Mouse (Mus musculus) limb, embryonic 12.5 days (tissue): ENCODE measurements around the gene Cela2a. TPM values are rescaled to one million over a fixed set of nuclear protein-coding genes. Genes with fewer than 3 reads are reported as not detected.

Source experiments
- ATAC-seq: fragments of 200-750 bp; cut with Nextera tagmentation; 2 replicates; pipeline ENCODE4 v1.8.0; 2017; ENCODE audit warnings: low read depth, moderate TSS enrichment; ENCODE audit not compliant: insufficient number of reproducible peaks, insufficient read depth, low FRiP score, low TSS enrichment
- H3K27ac ChIP-seq: fragments of 300-500 bp; sonication (generic); 2 replicates; pipeline ENCODE4 v1.5.1; 2016; ENCODE audit warnings: mild to moderate bottlenecking, moderate library complexity
- H3K27me3 ChIP-seq: fragments of 300-500 bp; sonication (generic); 2 replicates; pipeline ENCODE4 v1.6.1; 2016; ENCODE audit warnings: mild to moderate bottlenecking, moderate library complexity
- H3K36me3 ChIP-seq: fragments of 300-500 bp; sonication (generic); 2 replicates; pipeline ENCODE4 v1.6.1; 2016; ENCODE audit warnings: mild to moderate bottlenecking, moderate library complexity
- H3K4me1 ChIP-seq: fragments of 300-500 bp; sonication (generic); replicated peaks from 2 replicates; pipeline ENCODE4 v1.6.1; 2016
- H3K4me2 ChIP-seq: fragments of 300-500 bp; sonication (generic); 2 replicates; pipeline ENCODE4 v1.6.1; 2016; ENCODE audit warnings: mild to moderate bottlenecking, moderate library complexity
- H3K4me3 ChIP-seq: fragments of 300-500 bp; sonication (generic); replicated peaks from 2 replicates; pipeline ENCODE4 v1.5.1; 2016; ENCODE audit warnings: mild to moderate bottlenecking
- H3K9ac ChIP-seq: fragments of 300-500 bp; sonication (generic); replicated peaks from 2 replicates; pipeline ENCODE4 v1.6.1; 2016; ENCODE audit warnings: mild to moderate bottlenecking, moderate library complexity
- H3K9me3 ChIP-seq: fragments of 300-500 bp; sonication (generic); 2 replicates; pipeline ENCODE4 v1.6.1; 2016; ENCODE audit warnings: mild to moderate bottlenecking, moderate library complexity
- WGBS: fragments of 180-500 bp; shearing (Covaris S2); methylation state at CpG from one replicate; pipeline ENCODE4 v1.1.7; 2016; 5-methylcytosine and 5-hydroxymethylcytosine counted together
- polyA plus RNA-seq: library from polyadenylated mRNA; unstranded; fragments of >200 nt; fragmentation: Nextera tagmentation; extraction: Ambion mirVana; gene quantifications from 2 replicates; pipeline ENCODE4 v1.2.1, GENCODE M21; 2016

Cela2a gene
- polyA plus RNA-seq, 1 experiment from 2014 or later, result not detected

DNA sequence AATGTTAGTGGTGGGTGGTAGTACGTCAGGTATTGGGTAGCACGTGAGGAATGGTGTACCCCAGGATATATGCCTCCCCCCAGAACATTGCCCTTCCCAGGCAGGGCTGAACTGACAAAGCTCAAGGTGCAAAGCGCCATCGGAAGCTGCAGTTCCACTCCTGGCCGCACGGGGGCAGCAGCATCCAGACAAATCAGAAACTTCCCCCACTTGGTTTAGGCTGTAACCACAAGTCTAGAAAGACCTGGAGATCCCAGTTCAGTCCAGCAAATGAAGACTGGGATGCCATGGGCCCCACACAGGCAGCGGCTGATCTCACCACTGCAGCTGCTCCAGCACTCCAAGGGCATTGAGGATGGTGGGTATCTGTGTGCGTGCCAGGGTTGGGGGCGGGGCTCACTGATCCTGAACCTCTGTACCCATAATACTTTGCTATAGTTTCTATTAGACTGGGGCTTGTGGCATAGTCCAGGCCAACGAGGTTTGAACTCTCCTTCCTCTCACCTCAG, 31.5 kb upstream of the Cela2a start:
- peak; percentile 73 for ATAC-seq
- Histone ChIP-seq H3K27ac (no peak overlapping the region), H3K4me1 (no peaks in the 10 kb centered on the region), H3K36me3 (peaks cover 16% of the 10 kb centered on the region), H3K9ac (peak overlapping the region; percentile 44; the same call in 1 of the 2 replicates), H3K4me3 (no peak overlapping the region), H3K9me3 (no peaks in the 10 kb centered on the region), H3K4me2 (no peak overlapping the region), H3K27me3 (no peaks in the 10 kb centered on the region)
- WGBS, result 20% methylated on average over 10 of the region's 10 CpGs

DNA sequence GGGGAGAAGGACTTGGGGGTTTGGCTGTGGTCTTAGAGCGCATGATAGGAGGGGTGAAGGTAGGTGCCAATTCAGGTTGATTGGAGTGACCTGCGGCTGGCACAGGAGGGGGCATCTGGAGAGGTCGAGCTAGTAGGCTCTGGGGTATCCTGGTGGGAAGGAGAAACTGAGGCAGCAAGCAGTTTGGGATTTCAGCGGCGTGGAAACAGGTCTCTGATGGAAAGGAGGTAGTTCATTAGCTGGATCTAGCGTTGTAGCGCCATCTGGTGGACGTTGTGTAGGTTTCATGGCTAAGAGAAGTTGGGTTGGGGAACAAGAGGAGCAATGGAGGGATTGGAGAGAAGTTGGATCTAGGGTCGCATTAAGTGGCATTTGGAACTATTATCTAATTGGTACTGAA, 27.5 kb upstream of the Cela2a start:
- Histone ChIP-seq H3K4me1 (no peaks in the 10 kb centered on the region), H3K9me3 (no peaks in the 10 kb centered on the region), H3K4me3 (no peak overlapping the region), H3K27ac (no peak overlapping the region), H3K36me3 (no peaks in the 10 kb centered on the region), H3K27me3 (no peaks in the 10 kb centered on the region), H3K9ac (no peak overlapping the region), H3K4me2 (no peak overlapping the region)
- ATAC-seq, result no peak
- 78% methylated on average over 9 of the region's 9 CpGs for WGBS

GRCm38 (mm10) chr4:141845999-141846398, 20.0 kb upstream of the Cela2a start, which contains the start of gene Ctrc:
Gene Ctrc, minus strand, starts transcription at chr4:141846359.
- no peak within 1 kb of the TSS for H3K4me2 ChIP-seq
- H3K9ac ChIP-seq, result no peak within 1 kb of the TSS
- H3K4me1 ChIP-seq, result no peaks in the 10 kb centered on the region
- H3K4me3 ChIP-seq, result no peak within 1 kb of the TSS
- H3K27ac ChIP-seq, result no peak within 1 kb of the TSS
- H3K36me3 ChIP-seq, result no peaks in the 10 kb centered on the region
- H3K27me3 ChIP-seq, result no peaks in the 10 kb centered on the region
- H3K9me3 ChIP-seq, result no peaks in the 10 kb centered on the region
- ATAC-seq, result no peak
- WGBS, result 72% methylated on average over 6 of the region's 6 CpGs

- no peak for ATAC-seq
- Histone ChIP-seq H3K27me3 (no peaks in the 10 kb centered on the region), H3K4me3 (no peak overlapping the region), H3K4me2 (no peak overlapping the region), H3K9ac (no peak overlapping the region), H3K36me3 (no peaks in the 10 kb centered on the region), H3K27ac (no peak overlapping the region), H3K4me1 (no peaks in the 10 kb centered on the region), H3K9me3 (no peaks in the 10 kb centered on the region)
- 69% methylated on average over 5 of the region's 5 CpGs for WGBS
Measured at GRCm38 (mm10) chr4:141834536-141835095, 8.7 kb upstream of the Cela2a start.

DNA sequence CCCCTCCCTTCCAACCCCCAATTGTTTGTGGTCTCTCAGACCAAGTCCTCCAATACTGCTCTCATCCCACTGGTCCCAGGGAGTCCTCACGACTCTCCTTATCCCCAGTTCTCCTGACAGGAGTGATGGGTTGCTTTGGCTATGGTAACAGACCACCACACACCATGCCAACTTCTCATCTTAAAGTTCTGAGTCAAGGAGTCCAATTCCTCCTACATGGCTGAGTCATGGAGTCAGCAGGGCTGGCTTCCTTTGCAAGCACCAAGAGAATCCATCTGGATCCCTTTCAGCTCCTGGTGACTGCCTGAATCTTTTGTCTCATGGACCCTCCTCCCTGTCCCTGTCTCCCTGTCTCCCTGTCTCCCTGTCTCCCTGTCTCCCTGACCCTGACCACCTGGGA, 8.0 kb upstream of the Cela2a start:
- Histone ChIP-seq H3K4me2 (no peak overlapping the region), H3K36me3 (no peaks in the 10 kb centered on the region), H3K27me3 (no peaks in the 10 kb centered on the region), H3K4me1 (no peaks in the 10 kb centered on the region), H3K27ac (no peak overlapping the region), H3K9me3 (no peaks in the 10 kb centered on the region), H3K9ac (no peak overlapping the region), H3K4me3 (no peak overlapping the region)
- 38% methylated on average over 1 of the region's 1 CpGs for WGBS
- no peak for ATAC-seq

GRCm38 (mm10) chr4:141831361-141831760, 5.4 kb upstream of the Cela2a start:
- Histone ChIP-seq H3K27ac (no peak overlapping the region), H3K4me2 (no peak overlapping the region), H3K9ac (no peak overlapping the region), H3K27me3 (no peaks in the 10 kb centered on the region), H3K4me3 (no peak overlapping the region), H3K36me3 (no peaks in the 10 kb centered on the region), H3K4me1 (no peaks in the 10 kb centered on the region), H3K9me3 (no peaks in the 10 kb centered on the region)
- ATAC-seq, result no peak
- 82% methylated on average over 7 of the region's 7 CpGs for WGBS

GRCm38 (mm10) chr4:141830381-141830780, 4.4 kb upstream of the Cela2a start:
- Histone ChIP-seq H3K9ac (no peak overlapping the region), H3K36me3 (no peaks in the 10 kb centered on the region), H3K4me1 (no peaks in the 10 kb centered on the region), H3K27ac (no peak overlapping the region), H3K9me3 (no peaks in the 10 kb centered on the region), H3K4me2 (no peak overlapping the region), H3K4me3 (no peak overlapping the region), H3K27me3 (no peaks in the 10 kb centered on the region)
- no peak for ATAC-seq
- 60% methylated on average over 11 of the region's 11 CpGs for WGBS

DNA sequence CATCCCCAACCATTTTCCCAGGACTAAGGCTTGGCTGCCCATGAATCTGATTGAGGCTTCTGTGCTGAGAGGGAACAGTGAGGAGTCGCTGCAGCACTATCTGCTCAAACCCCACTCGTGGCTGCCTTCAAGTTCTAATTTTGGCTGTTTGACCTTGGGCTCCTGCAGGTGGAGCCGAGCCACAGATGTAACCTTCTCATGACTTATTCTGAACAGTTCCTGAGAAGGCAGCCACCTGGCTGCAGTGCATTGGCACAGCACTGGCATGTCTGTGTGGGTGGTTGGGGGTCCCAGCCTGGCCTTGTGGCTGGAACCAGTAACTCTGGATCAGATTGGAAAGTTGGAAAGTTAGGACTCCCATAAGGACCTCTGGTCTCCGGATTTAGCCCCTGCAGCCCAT, 2.2 kb upstream of the Cela2a start:
- Histone ChIP-seq H3K4me3 (no peak overlapping the region), H3K4me2 (no peak overlapping the region), H3K27ac (no peak overlapping the region), H3K9me3 (no peaks in the 10 kb centered on the region), H3K9ac (no peak overlapping the region), H3K4me1 (no peaks in the 10 kb centered on the region), H3K36me3 (no peaks in the 10 kb centered on the region), H3K27me3 (no peaks in the 10 kb centered on the region)
- ATAC-seq, result no peak
- WGBS, result 61% methylated on average over 4 of the region's 4 CpGs

DNA sequence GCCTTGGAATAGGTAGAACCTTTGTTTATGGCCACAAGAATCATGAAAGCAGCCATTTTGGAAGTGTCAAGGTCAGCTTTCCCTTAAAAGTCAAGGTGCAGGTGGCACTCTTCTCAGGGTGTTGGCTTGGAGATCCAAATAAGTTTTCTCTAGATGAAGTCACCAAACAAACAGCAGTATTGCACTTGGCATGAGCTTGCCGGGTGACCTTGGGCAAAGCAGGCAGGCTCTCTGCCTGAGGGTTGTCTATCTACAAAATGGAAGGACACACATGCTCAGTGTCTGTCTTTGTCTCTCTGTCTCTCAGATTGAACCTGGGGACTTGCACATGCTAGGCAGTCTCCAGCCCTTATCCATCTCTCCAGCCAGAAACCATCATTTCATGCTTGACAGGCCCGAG, 1.4 kb upstream of the Cela2a start:
- no peak overlapping the region for H3K27ac ChIP-seq
- no peaks in the 10 kb centered on the region for H3K4me1 ChIP-seq
- H3K27me3 ChIP-seq, result no peaks in the 10 kb centered on the region
- 87% methylated on average over 2 of the region's 2 CpGs for WGBS
- H3K36me3 ChIP-seq, result no peaks in the 10 kb centered on the region
- H3K9ac ChIP-seq, result no peak overlapping the region
- no peak overlapping the region for H3K4me2 ChIP-seq
- H3K4me3 ChIP-seq, result no peak overlapping the region
- ATAC-seq, result no peak
- H3K9me3 ChIP-seq, result no peaks in the 10 kb centered on the region

GRCm38 (mm10) chr4:141822979-141823378, 3.0 kb downstream of the Cela2a start:
- Histone ChIP-seq H3K4me3 (no peak overlapping the region), H3K36me3 (no peaks in the 10 kb centered on the region), H3K4me1 (no peaks in the 10 kb centered on the region), H3K27me3 (no peaks in the 10 kb centered on the region), H3K9ac (no peak overlapping the region), H3K9me3 (no peaks in the 10 kb centered on the region), H3K27ac (no peak overlapping the region), H3K4me2 (no peak overlapping the region)
- ATAC-seq, result no peak
- 70% methylated on average over 3 of the region's 3 CpGs for WGBS

- 0 out of 2 replicates have a peak, but pooled peaks cover 3% of the 10 kb centered on the region for H3K4me1 ChIP-seq
- H3K9me3 ChIP-seq, result no peaks in the 10 kb centered on the region
- no peak overlapping the region for H3K9ac ChIP-seq
- H3K4me2 ChIP-seq, result no peak overlapping the region
- WGBS, result 72% methylated on average over 10 of the region's 10 CpGs
- no peak overlapping the region for H3K27ac ChIP-seq
- no peaks in the 10 kb centered on the region for H3K36me3 ChIP-seq
- H3K4me3 ChIP-seq, result no peak overlapping the region
- no peak for ATAC-seq
- no peaks in the 10 kb centered on the region for H3K27me3 ChIP-seq
Measured at GRCm38 (mm10) chr4:141822089-141822488, 3.9 kb downstream of the Cela2a start.

GRCm38 (mm10) chr4:141821178-141821577, 4.8 kb downstream of the Cela2a start:
- Histone ChIP-seq H3K9ac (no peak overlapping the region), H3K27ac (no peak overlapping the region), H3K4me1 (0 out of 2 replicates have a peak, but pooled peaks cover 4% of the 10 kb centered on the region), H3K4me2 (no peak overlapping the region), H3K4me3 (no peak overlapping the region), H3K36me3 (peaks cover 1% of the 10 kb centered on the region; the same call in 1 of the 2 replicates), H3K9me3 (no peaks in the 10 kb centered on the region), H3K27me3 (no peaks in the 10 kb centered on the region)
- ATAC-seq, result no peak
- 82% methylated on average over 3 of the region's 3 CpGs for WGBS
